Mouse (Mus musculus): ENCODE measurements around the gene Afp.

- TF ChIP-seq GATA1 (IDR thresholded peaks at IDR 0.05; ENCODE audit: borderline replicate concordance, low read length) (no peak), FLI1 (IDR thresholded peaks at IDR 0.05; ENCODE audit: low read length) (no peak)
Measured at GRCm38 (mm10) chr5:90460619-90461018, 29.9 kb upstream of the Afp start, which contains the start of gene Alb.

All from megakaryocyte, embryonic 14.5 days (primary cell).